Mouse (Mus musculus): ENCODE results near the gene Dclk1. TPM values are rescaled to one million over a fixed set of nuclear protein-coding genes. Genes with fewer than 3 reads are reported as not detected.

Dclk1 gene
- polyA plus RNA-seq, 1 experiment from 2014 or later = 148 TPM

GRCm38 (mm10) chr3:55446681-55447080 lies 204.5 kb downstream of the Dclk1 start:
- Histone ChIP-seq H3K36me3 (replicated peaks) (no peaks in the 10 kb centered on the region), H3K9ac (no peak overlapping the region), H3K9me3 (no peaks in the 10 kb centered on the region), H3K4me1 (no peaks in the 10 kb centered on the region), H3K4me3 (replicated peaks) (no peak overlapping the region), H3K27me3 (no peaks in the 10 kb centered on the region), H3K4me2 (no peak overlapping the region), H3K27ac (no peak overlapping the region)
- 92% methylated on average over 7 of the region's 7 CpGs for WGBS
- no peak for ATAC-seq (ENCODE audit: low FRiP score)

GRCm38 (mm10) chr3:55447486-55448460 lies 205.6 kb downstream of the Dclk1 start:
- H3K4me2 ChIP-seq = no peak overlapping the region
- 83% methylated on average over 5 of the region's 5 CpGs for WGBS
- no peak overlapping the region for H3K27ac ChIP-seq

GRCm38 (mm10) chr3:55449148-55449547 lies 207.0 kb downstream of the Dclk1 start:
- Histone ChIP-seq H3K27ac (no peak overlapping the region), H3K9me3 (no peaks in the 10 kb centered on the region), H3K4me3 (replicated peaks) (no peak overlapping the region), H3K4me2 (no peak overlapping the region), H3K4me1 (no peaks in the 10 kb centered on the region), H3K9ac (no peak overlapping the region), H3K27me3 (no peaks in the 10 kb centered on the region), H3K36me3 (replicated peaks) (peaks cover 6% of the 10 kb centered on the region; the same call in 1 of the 2 replicates)
- no peak for ATAC-seq (ENCODE audit: low FRiP score)
- WGBS = 93% methylated on average over 2 of the region's 2 CpGs

More at GRCm38 (mm10) chr3:55447486-55448460, 205.6 kb downstream of the Dclk1 start:
- Histone ChIP-seq H3K4me1 (no peaks in the 10 kb centered on the region), H3K27me3 (no peaks in the 10 kb centered on the region), H3K9me3 (no peaks in the 10 kb centered on the region), H3K9ac (no peak overlapping the region), H3K36me3 (replicated peaks) (peaks cover 6% of the 10 kb centered on the region; the same call in 1 of the 2 replicates), H3K4me3 (replicated peaks) (no peak overlapping the region)
- no peak for ATAC-seq (ENCODE audit: low FRiP score)

GRCm38 (mm10) chr3:55451035-55451434 lies 208.9 kb downstream of the Dclk1 start:
- Histone ChIP-seq H3K27me3 (no peaks in the 10 kb centered on the region), H3K4me3 (replicated peaks) (no peak overlapping the region), H3K4me2 (no peak overlapping the region), H3K27ac (no peak overlapping the region), H3K9me3 (no peaks in the 10 kb centered on the region), H3K9ac (no peak overlapping the region), H3K4me1 (no peaks in the 10 kb centered on the region), H3K36me3 (replicated peaks) (peaks cover 6% of the 10 kb centered on the region; the same call in 1 of the 2 replicates)
- ATAC-seq (ENCODE audit: low FRiP score) = no peak
- WGBS = 95% methylated on average over 14 of the region's 14 CpGs

DNA sequence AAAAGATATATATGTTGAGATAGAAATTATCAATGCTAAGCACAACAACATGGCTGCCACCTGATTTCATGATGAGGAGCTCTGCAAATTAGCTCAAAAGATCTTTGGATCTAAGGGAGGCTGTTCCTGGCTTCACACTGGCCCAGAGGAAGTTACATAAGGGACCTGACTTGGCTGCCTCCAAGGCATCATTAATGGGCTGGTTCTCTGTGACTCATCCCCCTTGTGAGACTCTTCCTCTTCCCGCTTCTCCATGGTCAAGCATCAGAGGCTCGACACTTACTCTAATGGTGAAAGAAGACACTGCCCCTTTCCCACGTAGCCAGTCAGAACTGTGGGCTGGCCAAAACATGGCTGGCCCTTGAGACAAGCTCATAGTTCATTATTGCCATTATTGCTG lies 209.7 kb downstream of the Dclk1 start:
- Histone ChIP-seq H3K27me3 (no peaks in the 10 kb centered on the region), H3K9me3 (no peaks in the 10 kb centered on the region), H3K36me3 (replicated peaks) (peaks cover 6% of the 10 kb centered on the region; the same call in 1 of the 2 replicates), H3K4me2 (no peak overlapping the region), H3K4me1 (no peaks in the 10 kb centered on the region), H3K27ac (no peak overlapping the region), H3K9ac (no peak overlapping the region), H3K4me3 (replicated peaks) (no peak overlapping the region)
- no peak for ATAC-seq (ENCODE audit: low FRiP score)
- WGBS = 88% methylated on average over 3 of the region's 3 CpGs

- Histone ChIP-seq H3K27me3 (no peaks in the 10 kb centered on the region), H3K9me3 (no peaks in the 10 kb centered on the region), H3K4me3 (replicated peaks) (no peak overlapping the region), H3K4me1 (no peaks in the 10 kb centered on the region), H3K27ac (no peak overlapping the region), H3K9ac (no peak overlapping the region), H3K4me2 (no peak overlapping the region), H3K36me3 (replicated peaks) (peaks cover 6% of the 10 kb centered on the region; the same call in 1 of the 2 replicates)
- 87% methylated on average over 2 of the region's 2 CpGs for WGBS
- no peak for ATAC-seq (ENCODE audit: low FRiP score)
Measured at GRCm38 (mm10) chr3:55452464-55452863, 210.3 kb downstream of the Dclk1 start.

GRCm38 (mm10) chr3:55461092-55461491 lies 218.9 kb downstream of the Dclk1 start:
- Histone ChIP-seq H3K27ac (peak overlapping the region; percentile 87), H3K4me3 (replicated peaks) (peak overlapping the region; percentile 26; the same call in 1 of the 2 replicates), H3K36me3 (replicated peaks) (no peaks in the 10 kb centered on the region), H3K4me1 (peaks cover 30% of the 10 kb centered on the region), H3K27me3 (no peaks in the 10 kb centered on the region), H3K9ac (no peak overlapping the region), H3K9me3 (no peaks in the 10 kb centered on the region), H3K4me2 (peak overlapping the region; percentile 54)
- peak; percentile 50 for ATAC-seq (ENCODE audit: low FRiP score)
- WGBS = 32% methylated on average over 3 of the region's 3 CpGs

DNA sequence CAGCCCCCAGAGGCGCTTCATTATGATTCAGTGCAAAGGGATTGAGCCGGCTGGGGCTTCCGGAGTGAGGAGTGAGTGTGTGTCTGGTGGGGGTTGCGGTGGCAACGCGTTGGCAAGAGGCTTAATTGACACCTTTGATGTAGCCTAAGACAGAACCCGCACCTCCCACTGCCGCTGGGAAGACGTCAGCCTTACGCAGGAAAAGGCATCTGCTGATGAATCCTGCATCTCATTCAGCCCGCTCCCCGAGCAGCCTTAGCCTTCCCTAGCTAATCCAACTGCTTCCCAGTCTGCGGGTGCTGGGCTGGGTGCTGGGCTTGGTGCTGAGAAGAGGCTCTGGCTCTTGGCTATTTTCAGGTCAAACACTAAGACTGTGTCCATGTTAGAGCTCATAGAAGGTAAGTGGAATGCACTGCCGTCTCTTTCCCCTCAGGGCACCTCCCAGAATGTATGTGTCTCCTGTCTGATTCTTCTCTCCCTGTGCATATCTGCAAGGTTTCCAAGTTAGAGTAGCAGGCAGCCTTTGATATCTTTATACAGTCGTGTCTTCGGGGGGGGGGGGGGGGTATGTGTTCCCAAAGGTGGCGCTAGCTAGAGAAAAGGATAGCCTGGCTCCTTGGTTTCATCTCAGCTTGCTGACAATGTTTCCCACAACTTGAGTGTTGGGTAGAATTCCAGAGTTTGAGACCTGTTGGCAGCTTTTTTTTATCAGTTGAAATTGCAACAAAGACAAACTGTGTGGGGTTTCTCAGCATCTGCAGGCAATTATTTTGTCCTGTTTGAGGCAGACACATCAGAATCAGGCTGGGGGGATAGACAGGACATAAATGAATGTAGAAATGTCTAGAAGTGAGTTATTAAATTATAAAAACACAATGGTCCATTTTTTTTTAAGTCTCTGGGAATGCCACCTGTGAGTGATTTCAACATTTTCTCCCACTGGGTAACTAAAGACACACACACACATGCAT lies 219.8 kb downstream of the Dclk1 start:
- peak overlapping the region; percentile 38 for H3K9ac ChIP-seq
- H3K4me1 ChIP-seq = peaks cover 30% of the 10 kb centered on the region
- peak overlapping the region; percentile 54 for H3K4me2 ChIP-seq
- no peaks in the 10 kb centered on the region for H3K9me3 ChIP-seq
- peak overlapping the region; percentile 87 for H3K27ac ChIP-seq
- WGBS = 2% methylated on average over 17 of the region's 17 CpGs
- no peaks in the 10 kb centered on the region for H3K36me3 ChIP-seq (replicated peaks)
- peak overlapping the region; percentile 26 for H3K4me3 ChIP-seq (replicated peaks)
- H3K27me3 ChIP-seq = no peaks in the 10 kb centered on the region
- ATAC-seq (ENCODE audit: low FRiP score) = peak; percentile 93

DNA sequence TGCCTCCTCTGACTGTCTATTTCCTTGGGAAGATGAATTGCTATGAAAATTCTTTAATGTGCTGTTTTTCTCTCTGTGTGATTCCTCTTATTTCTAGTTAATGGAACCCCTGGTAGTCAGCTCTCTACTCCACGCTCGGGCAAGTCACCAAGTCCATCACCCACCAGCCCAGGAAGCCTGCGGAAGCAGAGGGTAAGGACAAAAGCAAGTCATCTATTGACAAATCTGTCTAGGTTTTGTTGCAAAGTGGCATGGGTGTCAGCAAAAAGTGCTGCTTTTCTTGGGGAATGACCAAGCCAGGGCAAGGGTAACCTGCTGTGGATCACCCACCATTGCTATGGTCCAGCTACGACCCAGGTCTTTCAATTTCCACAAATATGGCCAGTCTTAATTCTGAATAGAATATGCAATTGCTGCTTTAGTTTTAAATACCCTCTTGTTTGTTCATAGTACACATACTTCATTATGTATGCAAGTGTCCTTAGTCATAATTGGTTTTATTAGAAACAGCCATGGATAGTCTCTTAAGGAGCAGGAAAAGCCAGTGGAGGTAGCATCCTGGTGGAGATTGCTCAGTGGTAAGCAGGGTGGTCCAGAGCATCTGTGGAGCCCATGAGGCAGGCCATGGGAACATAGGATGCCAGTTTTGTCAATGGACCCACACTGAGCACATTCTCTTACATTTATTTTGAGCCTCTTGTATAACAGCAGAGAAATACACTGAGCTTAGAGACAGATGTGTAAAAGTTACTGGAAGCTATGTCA lies 220.9 kb downstream of the Dclk1 start:
- peaks cover 30% of the 10 kb centered on the region for H3K4me1 ChIP-seq
- no peak overlapping the region for H3K4me3 ChIP-seq (replicated peaks)
- no peak overlapping the region for H3K4me2 ChIP-seq
- no peak overlapping the region for H3K27ac ChIP-seq
- WGBS = 80% methylated on average over 4 of the region's 4 CpGs
- H3K27me3 ChIP-seq = no peaks in the 10 kb centered on the region
- H3K36me3 ChIP-seq (replicated peaks) = no peaks in the 10 kb centered on the region
- no peak overlapping the region for H3K9ac ChIP-seq
- no peak for ATAC-seq (ENCODE audit: low FRiP score)
- no peaks in the 10 kb centered on the region for H3K9me3 ChIP-seq

- H3K4me2 ChIP-seq = no peak overlapping the region
- H3K4me3 ChIP-seq (replicated peaks) = no peak overlapping the region
- no peaks in the 10 kb centered on the region for H3K27me3 ChIP-seq
- H3K27ac ChIP-seq = no peak overlapping the region
- no peaks in the 10 kb centered on the region for H3K9me3 ChIP-seq
- no peaks in the 10 kb centered on the region for H3K36me3 ChIP-seq (replicated peaks)
- H3K4me1 ChIP-seq = peaks cover 30% of the 10 kb centered on the region
- 47% methylated on average over 3 of the region's 3 CpGs for WGBS
- ATAC-seq (ENCODE audit: low FRiP score) = no peak
- no peak overlapping the region for H3K9ac ChIP-seq
Measured at GRCm38 (mm10) chr3:55464226-55464625, 222.1 kb downstream of the Dclk1 start.

DNA sequence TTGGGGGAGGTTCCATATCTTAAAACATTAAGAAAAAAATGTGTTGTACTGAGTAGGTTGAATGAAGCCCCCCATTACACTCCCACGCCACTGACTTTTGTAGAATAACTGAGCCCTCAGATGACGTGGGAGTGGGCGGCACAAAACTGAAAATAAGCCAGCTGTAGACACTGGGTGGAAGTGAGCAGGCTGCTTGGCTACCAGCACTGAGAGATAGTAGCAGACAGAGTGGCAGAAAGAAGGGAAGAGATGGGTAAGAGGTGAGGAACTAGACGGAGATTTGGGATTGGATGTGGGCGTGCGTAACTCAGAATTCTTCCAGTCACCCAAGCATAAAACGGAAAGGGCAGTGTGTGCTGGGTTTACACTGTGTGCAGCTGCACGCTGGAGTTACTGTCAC lies 223.6 kb downstream of the Dclk1 start:
- 0 out of 2 replicates have a peak overlapping the region, but pooled peaks have one; percentile 19 for H3K27ac ChIP-seq
- no peak for ATAC-seq (ENCODE audit: low FRiP score)
- H3K9ac ChIP-seq = no peak overlapping the region
- peaks cover 27% of the 10 kb centered on the region for H3K4me1 ChIP-seq
- H3K27me3 ChIP-seq = no peaks in the 10 kb centered on the region
- H3K4me3 ChIP-seq (replicated peaks) = no peak overlapping the region
- no peaks in the 10 kb centered on the region for H3K9me3 ChIP-seq
- WGBS = 84% methylated on average over 8 of the region's 8 CpGs
- no peaks in the 10 kb centered on the region for H3K36me3 ChIP-seq (replicated peaks)
- H3K4me2 ChIP-seq = no peak overlapping the region

All from forebrain, embryonic 12.5 days (tissue).